Mouse (Mus musculus) myocyte (in vitro differentiated cells): ENCODE data around the gene Fam222b. TPM values are rescaled to one million over a fixed set of nuclear protein-coding genes. Genes with fewer than 3 reads are reported as not detected.

Experiments
- H3K27me3 ChIP-seq: one replicate; pipeline ENCODE4 v1.6.1; 2011; ENCODE audit not compliant: control insufficient read depth, insufficient read depth, insufficient read length
- H3K36me3 ChIP-seq: one replicate; pipeline ENCODE4 v1.6.1; 2011; ENCODE audit not compliant: control insufficient read depth, insufficient read depth
- H3K4me2 ChIP-seq: one replicate; pipeline ENCODE4 v1.6.1; 2011; ENCODE audit warnings: low read depth, control low read depth
- H3K4me3 ChIP-seq: one replicate; pipeline ENCODE4 v1.5.1; 2011; ENCODE audit warnings: mild to moderate bottlenecking, control low read depth, moderate library complexity
- H3K79me2 ChIP-seq: one replicate; pipeline ENCODE4 v1.6.1; 2011; ENCODE audit not compliant: control insufficient read depth, insufficient read depth
- H3ac ChIP-seq: one replicate; pipeline ENCODE4 v1.6.1; 2011; ENCODE audit not compliant: control insufficient read depth, insufficient read length
- CEBPB ChIP-seq: IDR thresholded peaks from 2 replicates; pipeline ENCODE4 v1.6.1; 2011; ENCODE audit warnings: mild to moderate bottlenecking, moderate library complexity; ENCODE audit not compliant: poor library complexity, insufficient read depth, severe bottlenecking
- E2F4 ChIP-seq: IDR thresholded peaks from one replicate; pipeline ENCODE4 v1.6.1; 2011; ENCODE audit warnings: mild to moderate bottlenecking, control low read depth, moderate library complexity; ENCODE audit not compliant: insufficient read depth
- MAX ChIP-seq: IDR thresholded peaks from one replicate; pipeline ENCODE4 v1.6.1; 2011; ENCODE audit warnings: low read depth, mild to moderate bottlenecking, control low read depth
- MYOD1 ChIP-seq, 3 experiments: IDR thresholded peaks; one replicate each; pipeline ENCODE4 v1.6.1; 2011; ENCODE audit warnings: control low read depth in 2 of 3, low read depth in 2 of 3, mild to moderate bottlenecking in 2 of 3, moderate library complexity in 1 of 3; ENCODE audit not compliant: insufficient read length in 2 of 3, control insufficient read depth in 1 of 3
- MYOG ChIP-seq, 3 experiments: IDR thresholded peaks; one replicate each; pipeline ENCODE4 v1.6.1; 2011; ENCODE audit warnings: control low read depth in 2 of 3, low read depth in 2 of 3, mild to moderate bottlenecking in 2 of 3; ENCODE audit not compliant: insufficient read length in 2 of 3, control insufficient read depth in 1 of 3, insufficient read depth in 1 of 3
- POLR2A ChIP-seq: IDR thresholded peaks from one replicate; pipeline ENCODE4 v1.6.1; 2011; ENCODE audit warnings: low read depth, mild to moderate bottlenecking, control low read depth, moderate library complexity; ENCODE audit not compliant: insufficient read length
- POLR2AphosphoS2 ChIP-seq: IDR thresholded peaks from one replicate; pipeline ENCODE4 v1.6.1; 2011; ENCODE audit warnings: low read depth, control low read depth; ENCODE audit not compliant: insufficient read length
- REST ChIP-seq: IDR thresholded peaks from one replicate; pipeline ENCODE4 v1.6.1; 2011; ENCODE audit warnings: mild to moderate bottlenecking, control low read depth, moderate library complexity; ENCODE audit not compliant: insufficient read depth, insufficient read length
- SRF ChIP-seq: IDR thresholded peaks from one replicate; pipeline ENCODE4 v1.6.1; 2011; ENCODE audit warnings: low read depth; ENCODE audit not compliant: control insufficient read depth, insufficient read length
- TCF12 ChIP-seq: IDR thresholded peaks from one replicate; pipeline ENCODE4 v1.6.1; 2011; ENCODE audit warnings: mild to moderate bottlenecking, control low read depth; ENCODE audit not compliant: poor library complexity, insufficient read depth, severe bottlenecking
- TCF3 ChIP-seq: IDR thresholded peaks from one replicate; pipeline ENCODE4 v1.6.1; 2011; ENCODE audit warnings: low read depth, control low read depth; ENCODE audit not compliant: insufficient read length
- USF1 ChIP-seq: IDR thresholded peaks from one replicate; pipeline ENCODE4 v1.6.1; 2011; ENCODE audit warnings: low read depth, mild to moderate bottlenecking, control low read depth, moderate library complexity
- polyA plus RNA-seq: library from polyadenylated mRNA; unstranded; fragments of >200 nt; fragmentation: generic; extraction: Trizol; gene quantifications from one replicate; pipeline ENCODE4 v1.2.1, GENCODE M21; 2012; ENCODE audit warnings: missing spikeins

Gene Fam222b
- polyA plus RNA-seq, 1 experiment = 16.1 TPM

DNA sequence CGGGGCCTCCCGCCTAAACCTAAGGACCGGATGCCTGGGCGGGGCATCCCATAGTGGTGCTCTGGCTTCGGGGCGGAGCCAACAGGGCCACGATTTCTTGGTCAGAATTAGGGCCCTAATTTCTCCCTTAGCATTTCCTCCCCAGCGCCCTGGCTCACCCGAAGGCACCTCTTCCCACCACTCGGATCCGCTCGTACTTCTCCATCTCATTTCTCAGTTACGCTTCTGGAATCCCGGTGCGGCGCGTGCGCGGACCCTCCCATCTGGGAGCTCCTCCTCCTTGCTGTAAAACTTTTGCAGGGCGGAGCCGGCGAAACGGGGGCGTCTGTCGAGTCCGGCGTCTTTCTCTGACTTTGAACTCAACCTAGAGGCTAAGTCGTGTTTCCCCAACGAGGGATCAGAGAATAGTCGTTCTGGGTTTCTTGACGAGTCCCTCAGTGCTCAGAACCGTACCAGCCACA, 82.0 kb downstream of the Fam222b start, which contains the start of the genes Nek8 and Tlcd1:
Gene Nek8 (minus strand): TSS at position 274 of the 461 bp plus-strand sequence.
Gene Tlcd1 (plus strand): TSS at position 310 of the 461 bp plus-strand sequence.
- H3K4me3 ChIP-seq = peak within 1 kb of the TSS; percentile 62
- H3K27me3 ChIP-seq = no peaks in the 10 kb centered on the region
- H3K36me3 ChIP-seq = peaks cover 21% of the 10 kb centered on the region
- H3K4me2 ChIP-seq = peak within 1 kb of the TSS; percentile 99
- no peak within 1 kb of the TSS for H3ac ChIP-seq
- peaks cover 8% of the 10 kb centered on the region for H3K79me2 ChIP-seq
- TF ChIP-seq POLR2A = peak; percentile 39
- no peak for TF ChIP-seq REST
- TF ChIP-seq E2F4 = no peak
- TF ChIP-seq SRF = no peak
- TF ChIP-seq TCF12 = no peak
- TF ChIP-seq CEBPB = no peak
- peak; percentile 29 for TF ChIP-seq POLR2AphosphoS2
- no peak for TF ChIP-seq MAX

DNA sequence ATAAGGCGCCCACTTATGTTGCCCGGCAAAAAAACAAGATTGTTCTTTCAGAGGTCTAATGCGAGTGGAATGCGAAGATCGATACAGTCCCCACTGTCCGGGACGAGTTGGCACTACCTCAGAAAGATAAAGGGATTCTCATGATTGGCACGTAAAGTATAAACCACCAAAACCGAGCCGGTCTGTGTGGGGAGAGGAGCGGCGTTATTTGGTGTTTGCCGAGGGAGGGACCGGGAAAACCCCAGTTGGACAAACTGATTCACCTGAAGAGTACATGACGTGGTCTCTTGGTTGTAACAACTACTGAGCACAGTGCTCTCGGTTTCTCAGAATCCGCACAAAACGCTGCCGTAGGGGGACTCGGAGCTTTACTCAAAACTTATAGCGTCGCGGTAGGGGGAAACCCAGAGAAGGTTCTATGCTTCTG, 82.5 kb downstream of the Fam222b start:
- Histone ChIP-seq H3K79me2 (peaks cover 13% of the 10 kb centered on the region), H3K4me2 (peak overlapping the region; percentile 99), H3K36me3 (peaks cover 26% of the 10 kb centered on the region), H3K27me3 (no peaks in the 10 kb centered on the region), H3K4me3 (peak overlapping the region; percentile 62), H3ac (no peak overlapping the region)
- TF ChIP-seq SRF = no peak
- TF ChIP-seq POLR2AphosphoS2 = no peak
- no peak for TF ChIP-seq E2F4
- TF ChIP-seq MYOD1 (IDR thresholded peaks at IDR 0.05; ENCODE audit: control insufficient read depth in 1 of 3, insufficient read length in 2 of 3, low read depth in 2 of 3) = no peak
- TF ChIP-seq USF1 = no peak
- TF ChIP-seq MAX = no peak
- no peak for TF ChIP-seq CEBPB
- no peak for TF ChIP-seq REST
- TF ChIP-seq TCF3 = no peak
- TF ChIP-seq POLR2A = no peak
- no peak for TF ChIP-seq TCF12
- no peak for TF ChIP-seq MYOG (IDR thresholded peaks at IDR 0.05; ENCODE audit: control insufficient read depth in 1 of 3, insufficient read depth in 1 of 3, insufficient read length in 2 of 3, low read depth in 2 of 3)

DNA sequence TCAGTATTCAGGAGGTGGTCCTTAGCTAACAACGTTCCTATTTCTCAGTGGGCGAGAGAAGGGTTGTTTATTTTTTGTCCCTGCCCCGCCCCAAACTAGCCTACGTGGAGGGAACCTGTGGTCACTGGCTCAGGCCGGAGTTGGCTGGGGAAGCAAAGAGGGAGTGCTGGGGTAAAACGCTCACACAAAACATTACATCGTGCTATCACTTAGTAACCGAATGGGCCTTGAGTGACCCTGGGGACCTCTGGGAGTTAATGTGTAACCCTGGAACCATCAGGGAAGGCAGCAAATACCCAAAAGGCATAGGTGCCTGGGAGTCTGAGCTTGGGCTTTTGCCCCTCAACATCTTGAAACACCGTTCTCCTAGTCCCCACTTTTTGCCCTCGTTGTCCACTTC, 83.0 kb downstream of the Fam222b start:
- Histone ChIP-seq H3K4me2 (peak overlapping the region; percentile 99), H3ac (no peak overlapping the region), H3K27me3 (no peaks in the 10 kb centered on the region), H3K36me3 (peaks cover 31% of the 10 kb centered on the region), H3K79me2 (peaks cover 18% of the 10 kb centered on the region), H3K4me3 (peak overlapping the region; percentile 62)
- no peak for TF ChIP-seq SRF
- TF ChIP-seq TCF12 = no peak
- no peak for TF ChIP-seq REST
- no peak for TF ChIP-seq MYOG (IDR thresholded peaks at IDR 0.05; ENCODE audit: control insufficient read depth in 1 of 3, insufficient read depth in 1 of 3, insufficient read length in 2 of 3, low read depth in 2 of 3)
- no peak for TF ChIP-seq MYOD1 (IDR thresholded peaks at IDR 0.05; ENCODE audit: control insufficient read depth in 1 of 3, insufficient read length in 2 of 3, low read depth in 2 of 3)
- no peak for TF ChIP-seq MAX
- no peak for TF ChIP-seq TCF3
- TF ChIP-seq E2F4 = no peak
- TF ChIP-seq CEBPB = no peak
- no peak for TF ChIP-seq USF1
- no peak for TF ChIP-seq POLR2A
- no peak for TF ChIP-seq POLR2AphosphoS2

DNA sequence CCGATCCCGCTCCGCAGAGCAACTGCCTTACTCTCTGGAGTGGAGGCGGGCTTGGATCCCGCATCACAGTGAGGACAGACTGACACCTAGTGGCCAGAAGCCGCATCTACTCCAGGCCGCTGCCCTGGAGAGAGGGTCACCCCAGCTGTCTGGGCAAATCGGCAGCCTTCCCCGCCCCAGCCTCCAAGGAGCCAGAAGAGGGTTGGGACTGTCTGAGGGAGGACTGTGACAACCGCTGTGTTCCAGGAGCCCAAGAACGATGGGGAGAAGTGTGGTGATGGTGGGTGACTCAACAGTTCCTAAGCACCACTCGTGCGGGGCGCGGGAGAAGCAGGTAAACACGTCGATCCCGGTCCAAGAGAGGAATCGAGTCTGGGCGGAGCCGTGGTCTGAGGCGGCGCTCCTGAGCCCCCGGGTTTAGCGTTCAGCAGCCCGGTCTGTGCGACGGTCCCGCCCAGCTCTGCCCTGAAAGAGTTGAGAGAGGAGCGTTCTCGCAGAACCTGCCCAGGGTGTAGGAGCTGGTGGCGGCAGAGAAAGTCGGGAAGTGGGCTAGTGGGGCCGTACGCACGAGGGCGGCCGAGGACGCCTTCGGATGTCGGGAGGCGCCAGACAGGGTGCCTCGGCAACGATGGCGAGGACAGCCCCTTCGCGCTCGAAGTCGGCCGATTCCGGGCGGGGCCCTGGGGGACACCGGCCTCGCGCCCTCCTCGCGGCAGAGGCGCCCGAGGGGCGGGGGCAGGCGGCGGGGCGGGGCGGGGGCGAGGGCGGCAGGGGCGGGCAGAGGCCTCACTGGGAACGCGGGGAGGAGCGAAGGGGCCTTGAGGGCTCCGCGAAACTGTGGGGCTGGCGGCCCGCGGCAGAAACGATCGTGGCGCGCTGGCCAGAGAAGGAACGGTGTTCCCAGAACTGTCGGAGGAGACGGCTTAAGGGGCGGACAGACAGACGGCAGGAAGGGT, 83.7 kb downstream of the Fam222b start:
- Histone ChIP-seq H3K79me2 (peaks cover 26% of the 10 kb centered on the region), H3K27me3 (no peaks in the 10 kb centered on the region), H3K4me2 (peak overlapping the region; percentile 99), H3K36me3 (peaks cover 32% of the 10 kb centered on the region), H3ac (peak overlapping the region; percentile 14), H3K4me3 (peak overlapping the region; percentile 62)
- peak; percentile 72 for TF ChIP-seq POLR2AphosphoS2
- peak; percentile 76 for TF ChIP-seq POLR2A
- TF ChIP-seq TCF3 = no peak
- peak in 2 of 3 experiments; percentile 71 to 72 for TF ChIP-seq MYOD1 (IDR thresholded peaks at IDR 0.05; ENCODE audit: control insufficient read depth in 1 of 3, insufficient read length in 2 of 3, low read depth in 2 of 3)
- TF ChIP-seq TCF12 = no peak
- TF ChIP-seq MAX = no peak
- TF ChIP-seq MYOG (IDR thresholded peaks at IDR 0.05; ENCODE audit: control insufficient read depth in 1 of 3, insufficient read depth in 1 of 3, insufficient read length in 2 of 3, low read depth in 2 of 3) = peak in 2 of 3 experiments; percentile 45 to 80
- no peak for TF ChIP-seq REST
